Mouse (Mus musculus) right cerebral cortex, postnatal 14 days (tissue): ENCODE results near the gene Osbpl5.
A peak's percentile ranks its signal among the peaks of the same experiment; 100 is the strongest.

Experiments
- DNase-seq: peaks from one replicate; pipeline ENCODE4 v3.0.0; 2022

Gene Osbpl5

DNA sequence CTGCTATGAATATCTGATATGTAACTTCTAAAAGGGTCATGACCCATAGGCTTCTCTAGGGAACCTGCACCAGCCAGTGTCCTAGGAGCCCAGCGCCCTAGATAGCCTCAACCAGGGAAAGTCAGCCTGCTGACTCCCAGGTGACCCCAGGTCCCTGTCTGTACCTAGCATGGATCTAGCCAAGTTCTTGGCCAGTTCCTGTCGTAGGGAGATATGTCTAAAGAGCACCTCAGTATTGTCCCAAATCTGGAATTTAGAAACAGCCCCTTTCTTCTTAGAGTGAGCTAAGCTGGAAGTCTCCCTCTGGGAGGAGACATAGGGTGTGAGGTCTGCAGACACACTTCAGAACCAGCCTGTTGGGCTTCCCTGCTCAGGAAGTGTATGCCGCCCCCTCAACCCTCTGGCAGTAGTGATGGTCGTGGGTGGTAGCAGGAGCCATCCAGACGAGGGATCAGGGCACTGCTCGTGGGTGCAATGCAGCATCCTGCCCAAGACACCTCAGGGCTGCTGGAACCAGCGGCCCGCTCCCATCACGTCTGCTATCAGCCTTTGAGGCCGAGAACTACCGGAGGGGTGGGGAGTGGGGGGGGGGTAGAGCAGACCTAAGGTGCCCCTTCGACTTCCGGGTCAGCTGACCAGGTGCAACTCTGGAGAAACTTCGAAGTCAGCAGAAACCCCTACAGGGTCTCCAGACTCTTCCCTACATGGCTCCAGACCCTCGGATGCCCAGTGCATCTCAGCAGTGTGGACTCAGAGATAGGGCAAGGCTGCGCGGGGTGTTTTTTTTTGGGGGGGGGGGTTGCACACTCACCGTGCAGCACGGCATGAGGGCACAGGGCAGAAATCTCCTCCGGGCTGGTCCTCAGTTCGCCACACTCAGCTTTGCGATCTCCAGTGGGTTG is at the start of gene Osbpl5:
Gene Osbpl5 (minus strand): TSS at position 861 of the 902 bp plus-strand sequence.
- peak; percentile 29 for DNase-seq

- DNase-seq, result peak; percentile 29
These were observed 48.4 kb upstream of the Osbpl5 start for GRCm38 (mm10) chr7:143805199-143805624.

DNA sequence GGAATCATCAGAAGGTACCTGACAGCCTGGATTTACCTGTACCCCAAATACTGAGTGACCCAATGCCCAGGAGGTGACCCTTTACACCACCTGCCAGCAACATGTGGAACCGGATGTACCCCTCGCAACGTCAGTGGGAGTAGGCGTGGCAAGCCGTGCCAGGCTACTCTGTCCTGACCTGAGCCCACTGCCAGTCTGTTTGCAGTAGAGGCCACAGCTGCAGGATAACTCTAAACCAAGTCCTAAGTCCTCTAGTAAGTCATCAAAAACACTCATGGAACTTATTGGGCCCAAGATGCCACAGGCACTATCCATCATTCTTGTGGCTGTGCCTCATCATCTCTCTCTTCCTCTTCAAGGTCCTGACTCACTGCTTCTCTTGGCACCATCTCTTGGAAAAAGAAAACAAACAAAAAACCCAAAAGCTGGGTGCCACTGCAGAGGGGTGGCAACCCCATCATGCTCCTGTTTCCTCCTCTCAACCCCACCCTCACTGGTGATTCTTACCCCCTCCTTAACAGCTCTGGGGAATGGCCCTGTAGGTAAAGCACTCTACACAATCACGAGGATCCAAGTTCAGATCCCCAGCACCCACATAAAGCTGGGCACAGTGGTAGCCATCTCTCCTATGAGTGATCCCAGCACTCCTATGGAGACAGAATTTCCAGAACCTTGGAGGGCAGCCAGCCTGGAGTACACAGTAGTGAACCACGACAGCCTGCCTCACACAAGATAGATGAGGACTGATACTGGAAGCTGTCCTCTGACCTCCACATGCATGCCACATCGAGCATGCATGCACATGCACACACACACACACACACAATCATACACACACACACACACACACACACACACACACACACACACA is 44.6 kb upstream of the Osbpl5 start:
- DNase-seq, result no peak

DNA sequence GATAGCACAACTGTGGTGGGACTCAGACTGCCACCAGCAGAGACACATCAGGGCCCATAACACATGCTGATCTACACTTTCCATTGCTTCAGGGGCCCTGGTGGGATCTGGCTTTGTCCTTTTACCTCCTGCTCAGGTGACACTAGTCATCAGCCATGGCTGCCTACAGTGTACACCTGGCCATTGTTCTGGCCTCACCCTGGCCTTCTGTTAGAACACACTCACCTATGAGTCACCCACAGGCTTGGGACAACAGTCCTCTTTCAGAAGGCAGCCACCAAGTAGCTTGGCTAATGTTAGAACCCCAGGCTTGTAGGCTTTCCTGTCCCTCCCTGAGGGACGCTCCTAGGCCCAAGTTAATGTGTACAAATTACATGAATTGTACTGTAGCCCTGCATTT is 44.0 kb upstream of the Osbpl5 start:
- DNase-seq, result no peak

DNA sequence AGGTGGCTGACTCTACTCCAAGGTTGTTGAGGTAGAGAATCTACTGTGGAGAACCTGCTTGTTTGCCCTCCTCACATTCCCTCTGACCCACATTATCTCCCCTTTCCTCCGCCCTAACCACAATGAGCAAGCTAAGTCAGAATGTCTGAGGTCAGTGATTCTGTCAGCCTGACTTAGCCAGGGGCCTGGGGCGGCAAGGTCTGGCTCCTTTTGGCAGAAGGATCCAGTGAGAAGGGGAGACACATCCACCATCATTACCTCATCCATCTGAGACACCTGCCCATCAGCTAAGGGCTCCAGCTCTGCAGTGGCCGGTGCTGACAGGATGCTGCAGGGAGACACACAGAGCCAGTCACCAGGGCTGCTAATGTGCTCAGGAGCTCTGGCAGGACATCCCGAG is 42.0 kb upstream of the Osbpl5 start:
- no peak for DNase-seq

GRCm38 (mm10) chr7:143793121-143793520 is 36.3 kb upstream of the Osbpl5 start:
- DNase-seq, result no peak

- no peak for DNase-seq
These were observed 35.7 kb upstream of the Osbpl5 start for GRCm38 (mm10) chr7:143792336-143792985.

GRCm38 (mm10) chr7:143783996-143784829 is 27.4 kb upstream of the Osbpl5 start, which contains the start of gene Mrgpre:
Gene Mrgpre, minus strand, starts transcription at chr7:143784500.
- peak; percentile 74 for DNase-seq

GRCm38 (mm10) chr7:143783378-143783995 is 26.7 kb upstream of the Osbpl5 start:
- no peak for DNase-seq

GRCm38 (mm10) chr7:143777375-143777774 is 20.6 kb upstream of the Osbpl5 start:
- DNase-seq, result no peak

- DNase-seq, result no peak
These were observed 19.4 kb upstream of the Osbpl5 start for GRCm38 (mm10) chr7:143776137-143776536.

DNA sequence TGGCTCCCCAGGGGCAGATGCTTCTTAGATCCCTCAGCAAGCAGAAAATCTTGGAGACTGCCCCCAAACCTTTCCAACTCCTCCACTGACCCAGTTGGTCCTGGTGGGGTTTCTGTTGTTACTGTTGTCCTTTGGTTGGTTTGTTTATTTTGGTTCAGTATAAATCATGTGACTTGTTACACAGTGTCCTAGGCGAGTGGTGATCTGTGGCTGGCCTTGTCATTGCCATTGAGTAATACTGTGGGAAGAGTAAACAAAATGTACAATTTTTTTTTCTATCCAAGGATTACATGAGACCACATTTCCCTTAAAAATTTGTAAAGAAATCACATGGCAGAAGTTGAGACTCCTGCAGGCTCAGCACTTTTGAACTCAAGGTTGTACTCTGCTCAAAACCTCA is 12.7 kb upstream of the Osbpl5 start:
- no peak for DNase-seq

DNA sequence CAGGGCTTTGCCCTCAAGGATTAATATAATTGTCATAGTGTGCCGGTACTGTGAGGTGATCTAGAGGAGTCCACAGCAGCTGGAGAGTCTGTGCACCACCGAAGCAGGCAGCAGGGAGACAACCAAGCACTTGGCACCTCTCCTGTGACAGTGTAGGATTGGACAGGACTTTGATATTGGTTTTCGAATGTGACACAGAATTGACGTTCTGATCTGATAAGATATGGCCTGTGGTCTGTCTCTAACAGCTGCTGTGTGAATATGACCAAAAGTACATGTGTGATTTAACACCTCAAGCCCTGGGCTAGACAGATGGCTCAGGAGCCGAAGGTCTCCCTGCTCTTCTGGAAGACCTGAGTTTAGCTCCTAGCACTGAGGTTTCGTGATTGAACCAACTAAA is 11.5 kb upstream of the Osbpl5 start:
- DNase-seq, result no peak

DNA sequence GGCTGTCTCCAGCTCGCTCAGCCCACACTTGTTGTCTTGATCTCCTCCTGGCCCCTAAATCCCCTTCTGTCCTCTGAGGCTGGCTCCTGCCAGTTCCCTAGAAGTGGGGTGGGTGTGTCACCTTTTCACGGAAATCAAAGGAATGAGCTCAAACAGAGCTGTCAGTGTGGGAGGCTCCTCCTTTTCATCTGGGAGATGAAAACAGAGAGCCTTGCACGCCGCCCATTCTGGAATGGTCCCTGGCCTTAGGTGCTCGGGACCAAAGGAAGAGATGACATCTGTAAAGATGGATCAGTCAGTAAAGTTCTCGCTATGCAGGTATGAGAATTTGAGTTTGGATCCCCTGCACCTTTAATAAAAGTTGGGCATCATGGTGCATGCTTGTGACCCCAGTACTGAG is 10.1 kb upstream of the Osbpl5 start, which contains the start of gene Mrgprg:
Gene Mrgprg (minus strand): TSS at position 101 of the 400 bp plus-strand sequence.
- DNase-seq, result no peak

DNA sequence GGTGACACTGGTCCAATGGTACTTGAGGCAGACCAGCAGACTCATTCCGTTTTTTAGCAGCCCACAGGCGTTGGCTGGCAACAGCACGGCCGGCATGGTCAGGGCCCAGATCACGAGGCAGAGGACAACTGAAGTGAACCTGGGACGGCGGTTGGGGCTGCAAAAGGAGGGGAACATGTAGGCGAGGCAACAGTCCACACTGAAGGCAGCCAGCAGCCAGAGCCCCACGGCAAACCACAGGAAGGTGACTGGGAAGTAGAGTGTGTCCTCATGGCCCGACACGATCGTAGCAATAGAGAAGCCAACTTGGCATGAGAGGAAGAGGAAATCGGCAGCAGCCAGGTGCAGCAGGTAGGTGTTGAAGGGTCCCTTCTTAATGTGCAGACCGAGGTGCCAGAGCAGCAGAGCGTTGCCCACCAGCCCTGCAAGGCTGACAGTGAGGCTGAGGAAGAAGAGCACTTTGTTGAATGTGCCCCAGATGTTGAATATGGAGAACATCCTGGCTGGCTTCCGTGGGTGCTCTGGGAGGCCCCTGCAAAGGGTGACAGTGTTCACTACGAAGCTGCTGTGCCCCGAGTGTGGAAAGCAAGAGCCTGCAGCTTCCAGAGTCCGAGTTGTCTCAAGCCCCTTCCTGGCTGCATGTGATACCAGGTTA is 8.2 kb upstream of the Osbpl5 start:
- DNase-seq, result no peak

DNA sequence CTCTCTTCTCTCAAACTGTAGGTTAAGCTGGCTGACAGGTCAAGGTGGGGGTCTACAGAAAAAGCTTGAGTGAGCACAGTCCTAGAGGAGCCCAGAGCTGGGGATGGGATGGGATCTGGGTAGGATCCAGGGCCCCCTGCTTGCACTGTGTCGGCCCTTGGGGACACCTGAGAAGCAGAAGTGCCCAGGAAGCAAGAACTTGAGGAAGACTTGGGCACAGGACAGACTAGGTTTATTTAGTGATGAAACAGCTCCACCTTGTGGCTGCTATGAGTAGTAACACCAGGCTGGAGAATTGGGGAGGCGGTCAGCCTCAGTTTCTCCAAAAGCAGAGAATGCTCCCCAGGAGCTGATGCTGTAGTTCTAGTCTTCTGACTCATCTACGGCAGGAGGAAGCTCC is 7.0 kb upstream of the Osbpl5 start:
- no peak for DNase-seq

DNA sequence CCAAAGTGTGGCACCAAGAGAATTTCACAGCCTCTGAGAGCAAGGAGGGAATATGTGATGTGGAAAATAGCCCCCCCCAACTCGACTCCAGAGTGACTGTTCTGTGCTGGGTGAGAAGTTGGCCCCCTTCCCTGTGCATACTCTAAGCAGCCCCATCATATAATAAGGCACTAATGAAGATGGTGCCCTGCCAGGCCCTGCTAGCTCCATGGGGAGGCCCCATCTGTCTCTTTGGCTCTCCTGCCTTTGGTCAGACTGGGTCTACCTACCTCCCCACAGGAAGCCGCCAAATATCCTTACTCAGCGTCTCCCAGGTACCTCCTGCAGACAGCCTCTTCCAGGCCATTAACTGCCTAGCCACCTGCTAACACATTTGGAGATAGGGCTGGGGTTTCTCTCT is 2.2 kb upstream of the Osbpl5 start:
- no peak for DNase-seq

- DNase-seq, result no peak
These were observed 911 bp upstream of the Osbpl5 start for GRCm38 (mm10) chr7:143757696-143758095.

DNA sequence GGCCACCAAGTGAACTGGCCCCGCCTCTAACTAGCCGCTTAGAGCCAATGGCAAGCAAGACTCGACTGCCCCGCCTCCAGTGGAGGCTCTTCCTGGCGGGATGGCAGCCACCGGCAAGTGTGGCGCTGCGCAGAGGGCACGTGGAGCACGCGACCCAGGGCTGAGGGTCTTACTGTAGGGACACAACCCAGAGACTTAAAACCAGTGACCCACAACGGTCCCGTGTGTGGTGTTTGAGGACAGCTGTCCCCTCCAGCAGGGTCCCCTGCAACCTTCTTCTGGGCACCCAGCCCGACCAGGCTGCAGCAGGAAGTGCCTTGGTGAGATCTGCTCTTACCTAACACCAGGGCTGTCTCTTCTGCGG is 224 bp upstream of the Osbpl5 start:
- DNase-seq, result peak; percentile 60

DNA sequence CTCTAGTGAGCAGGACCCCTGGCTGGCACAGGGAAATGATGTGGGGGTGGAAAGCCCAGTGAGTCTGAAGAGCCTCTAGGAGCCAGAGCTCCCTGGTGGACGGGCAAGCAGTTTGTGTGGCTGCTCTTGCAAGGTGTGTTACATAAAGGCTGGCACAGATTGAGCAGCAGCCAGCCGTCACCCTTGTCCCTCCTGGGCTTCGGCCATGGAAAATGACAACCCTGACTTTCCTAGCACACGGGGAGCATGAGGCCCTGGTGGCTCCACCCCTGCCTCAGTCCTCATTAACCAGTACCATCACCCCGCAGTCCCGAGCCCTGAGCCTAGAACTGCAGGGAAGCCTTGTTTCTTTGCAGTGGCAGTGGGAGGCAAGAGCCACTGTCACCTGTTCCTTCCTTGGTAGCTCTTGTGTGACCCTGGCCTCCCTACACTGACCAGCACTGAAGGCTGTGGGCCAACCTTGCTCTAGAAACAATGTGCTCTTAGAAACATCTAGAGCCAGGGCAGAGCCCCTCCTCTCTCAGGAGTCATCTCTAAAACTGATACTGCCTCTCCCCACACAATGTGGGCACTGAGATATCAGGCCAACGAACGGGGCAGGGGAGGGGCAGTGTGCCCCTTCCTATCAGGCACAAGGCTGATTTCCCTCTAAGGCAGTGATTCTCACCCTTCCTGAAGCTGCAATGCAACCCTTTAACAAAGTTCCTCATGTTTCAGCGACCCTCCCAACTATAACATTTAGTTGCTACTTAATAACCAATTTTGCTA is 1.2 kb downstream of the Osbpl5 start:
- no peak for DNase-seq
